Mouse (Mus musculus) frontal cortex, postnatal 25 days (tissue): ENCODE data around the gene Tspan4.
A peak's percentile ranks its signal among the peaks of the same experiment; 100 is the strongest.

Experiments
- DNase-seq, 2 experiments: peaks; one replicate each; pipeline ENCODE4 v3.0.0; 2022; ENCODE audit warnings: low spot score in 2 of 2

The Tspan4 gene

GRCm38 (mm10) chr7:141477578-141478269, 2.7 kb downstream of the Tspan4 start:
- no peak for DNase-seq

DNA sequence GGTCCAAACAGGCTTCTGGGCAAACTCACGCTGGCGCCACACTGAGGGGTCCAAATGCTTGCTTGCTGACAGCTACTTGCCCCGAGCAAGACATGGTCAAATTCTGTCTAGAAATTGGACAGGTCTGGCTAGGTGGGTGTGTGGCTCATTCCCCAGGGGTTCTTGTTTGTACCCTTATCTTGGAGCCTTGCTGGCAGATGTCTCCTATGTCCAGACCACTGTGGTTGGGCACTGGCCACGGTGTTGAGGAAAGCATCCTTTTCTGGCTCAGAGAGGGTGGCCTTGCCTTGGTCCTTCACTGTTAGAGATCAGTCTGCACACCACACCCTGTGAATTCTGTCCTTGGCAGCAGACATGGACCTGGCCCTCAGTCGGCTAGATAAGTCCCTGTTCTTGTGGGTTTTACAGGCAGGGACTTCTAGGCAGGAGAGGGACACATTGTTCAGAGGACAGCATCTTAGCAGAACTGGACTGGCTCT, 3.3 kb downstream of the Tspan4 start:
- no peak for DNase-seq

DNA sequence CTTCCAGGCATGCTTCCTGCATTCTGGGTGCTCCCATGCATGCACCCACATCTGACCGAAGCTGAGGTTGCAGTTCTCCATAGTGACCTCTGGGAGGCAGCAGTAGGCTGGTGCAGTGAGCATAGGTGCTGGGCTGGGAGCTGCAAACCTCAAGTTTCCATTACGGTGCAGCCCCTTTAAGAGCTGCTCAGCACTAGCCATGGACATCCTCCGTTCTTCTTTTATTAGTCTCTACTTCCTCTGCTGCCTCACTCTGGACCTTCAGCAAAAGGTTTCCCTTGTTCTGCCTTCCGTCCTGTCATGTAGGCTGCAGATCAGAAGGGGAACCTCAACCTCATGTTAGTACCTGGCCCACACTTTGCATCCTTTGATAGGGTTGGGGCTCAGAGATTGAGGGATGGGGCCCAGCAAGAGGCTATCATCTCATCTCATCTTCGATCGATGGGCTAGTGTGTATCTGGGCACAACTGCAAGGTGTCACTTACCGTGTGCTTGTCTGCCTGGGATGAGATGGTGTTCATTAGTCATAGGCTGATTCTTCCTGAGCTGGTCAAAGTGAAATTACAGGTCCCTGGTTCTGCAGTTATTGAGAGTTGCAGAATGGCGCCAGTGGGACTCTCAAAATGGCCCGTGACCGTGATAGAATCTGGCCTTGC, 5.9 kb downstream of the Tspan4 start:
- peak; percentile 40 to 63 for DNase-seq

DNA sequence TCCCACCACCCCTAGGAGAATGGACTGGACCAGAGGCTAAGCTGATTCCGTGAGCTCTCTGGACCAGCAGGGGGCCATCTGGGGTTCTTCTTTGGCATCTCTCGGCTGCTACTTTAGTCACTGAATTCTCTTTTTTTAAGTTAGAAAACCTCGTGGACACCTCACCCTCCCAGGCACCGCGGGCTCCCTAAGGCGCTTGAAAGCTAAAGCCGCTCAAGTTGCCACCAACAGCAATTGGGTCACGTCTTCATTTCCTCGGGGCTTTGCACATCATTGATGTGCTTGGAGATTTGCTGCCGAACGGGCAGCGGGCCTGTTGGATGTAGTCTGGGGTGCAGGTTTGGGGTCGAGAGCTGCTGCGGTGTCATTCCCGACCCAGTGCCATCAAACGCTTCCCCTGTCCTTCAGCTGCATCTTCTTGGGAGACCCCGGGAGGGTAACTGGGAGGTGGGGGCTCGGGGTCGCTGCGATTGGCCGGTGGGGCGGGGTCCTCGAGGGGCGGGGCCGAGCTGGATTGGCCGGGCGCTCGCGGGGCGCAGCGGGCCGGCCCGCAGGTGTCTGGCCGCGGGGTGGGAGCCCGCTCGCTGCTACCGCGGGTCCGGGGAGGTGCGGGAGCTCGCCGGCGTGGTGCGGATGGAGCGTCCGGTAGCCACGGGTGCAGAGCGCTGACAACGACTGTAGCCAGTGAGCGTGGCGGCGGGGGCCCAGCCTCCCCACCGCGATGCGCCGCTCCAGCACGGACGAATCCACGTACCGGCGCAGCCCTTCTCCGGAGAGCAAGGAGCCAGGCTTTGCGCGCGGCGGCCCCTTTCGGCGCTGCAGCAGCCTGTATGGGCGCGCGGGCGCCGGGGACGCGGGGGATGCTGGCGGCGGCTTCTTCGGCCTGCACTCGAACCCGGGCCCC, 6.7 kb downstream of the Tspan4 start:
- DNase-seq: no peak

DNA sequence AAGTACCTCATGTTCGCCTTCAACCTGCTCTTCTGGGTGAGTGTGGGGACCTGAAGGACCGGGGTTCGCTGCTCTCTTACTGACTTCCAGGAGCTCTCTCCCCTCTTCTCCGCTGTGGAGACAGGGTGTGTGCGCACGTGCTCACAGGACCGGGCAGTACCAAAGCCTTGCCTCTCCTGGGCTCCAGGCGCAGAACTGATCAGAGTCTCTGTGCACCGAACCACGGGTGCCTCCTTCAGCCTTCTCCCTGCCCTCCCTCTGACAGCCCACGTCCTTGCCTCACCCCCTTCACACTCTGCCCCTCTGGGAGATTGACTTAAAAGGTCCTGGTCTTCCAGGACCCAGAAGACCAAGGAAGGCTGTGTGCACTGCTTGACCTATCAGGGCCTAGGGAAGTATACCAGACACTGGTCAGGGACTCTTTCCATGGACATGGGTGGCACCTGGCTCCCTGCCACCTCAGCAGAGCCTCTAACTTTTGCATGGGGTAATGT, 7.5 kb downstream of the Tspan4 start:
- no peak for DNase-seq

DNA sequence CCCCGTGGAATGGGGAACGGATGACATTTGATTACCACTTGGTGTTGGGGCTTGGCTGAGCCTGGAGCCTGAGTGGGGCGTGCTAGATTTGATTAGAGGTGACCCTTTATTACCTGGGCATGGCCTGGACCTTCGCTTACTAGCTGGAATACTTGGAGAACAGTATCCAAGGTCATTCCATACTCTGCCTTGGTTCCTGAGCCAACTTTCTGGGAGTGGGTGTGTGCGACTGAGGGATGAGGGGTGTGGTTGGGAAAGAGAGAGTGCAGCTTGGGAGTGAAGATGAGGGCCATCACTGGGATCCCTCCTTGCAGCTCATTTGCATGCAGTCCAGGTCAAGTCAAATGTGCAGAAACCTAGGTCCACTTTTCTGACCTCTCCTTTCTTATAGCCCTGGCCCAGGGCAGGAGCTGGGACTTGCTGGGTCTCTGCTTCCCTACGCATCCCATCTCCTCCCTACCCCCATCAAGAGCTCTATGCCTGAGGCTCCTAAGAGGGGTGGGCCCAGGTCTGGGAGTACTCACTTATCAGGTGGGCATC, 8.1 kb downstream of the Tspan4 start:
- DNase-seq: no peak

GRCm38 (mm10) chr7:141484186-141485120, 9.4 kb downstream of the Tspan4 start:
- no peak for DNase-seq

DNA sequence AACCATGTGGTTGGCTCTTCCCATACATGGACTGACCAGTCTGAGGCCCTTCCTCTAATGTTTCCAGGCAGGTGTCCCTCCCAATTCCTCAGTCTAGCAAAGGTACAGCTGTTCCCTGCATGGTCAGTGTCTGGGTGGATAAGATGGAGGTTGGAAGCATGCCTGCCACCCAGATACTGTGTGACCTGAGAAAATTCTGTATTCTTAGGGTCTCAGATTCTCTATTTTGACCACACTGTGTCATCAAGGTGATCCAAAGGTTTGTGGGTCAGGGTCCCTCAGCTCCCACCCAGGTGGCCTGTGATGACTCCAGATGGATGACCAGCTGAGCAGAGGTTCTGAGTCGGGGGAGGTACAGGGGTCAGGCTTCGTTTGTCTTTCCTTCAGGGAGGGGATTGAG, 10.1 kb downstream of the Tspan4 start:
- DNase-seq: no peak

DNA sequence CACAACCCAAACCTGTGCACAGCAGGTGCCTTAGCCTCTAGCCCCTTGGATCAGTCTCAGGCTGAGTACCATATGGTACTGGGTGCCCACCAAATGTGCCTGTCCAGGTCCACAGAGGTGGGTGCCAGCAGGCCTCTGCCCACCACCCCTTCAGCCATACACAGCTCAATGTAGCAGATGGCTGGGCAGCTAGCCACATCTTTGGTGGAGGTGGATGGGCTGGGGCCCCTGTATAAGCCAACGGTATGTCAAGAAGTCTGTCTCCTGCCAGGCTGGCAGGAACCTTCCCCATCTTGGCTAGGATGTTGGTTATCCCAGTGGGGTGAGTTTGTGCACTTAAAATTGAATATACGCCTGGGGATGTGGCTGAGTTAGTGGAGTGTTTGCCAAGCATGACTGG, 10.6 kb downstream of the Tspan4 start:
- no peak for DNase-seq

GRCm38 (mm10) chr7:141486239-141486638, 11.2 kb downstream of the Tspan4 start:
- DNase-seq: no peak

DNA sequence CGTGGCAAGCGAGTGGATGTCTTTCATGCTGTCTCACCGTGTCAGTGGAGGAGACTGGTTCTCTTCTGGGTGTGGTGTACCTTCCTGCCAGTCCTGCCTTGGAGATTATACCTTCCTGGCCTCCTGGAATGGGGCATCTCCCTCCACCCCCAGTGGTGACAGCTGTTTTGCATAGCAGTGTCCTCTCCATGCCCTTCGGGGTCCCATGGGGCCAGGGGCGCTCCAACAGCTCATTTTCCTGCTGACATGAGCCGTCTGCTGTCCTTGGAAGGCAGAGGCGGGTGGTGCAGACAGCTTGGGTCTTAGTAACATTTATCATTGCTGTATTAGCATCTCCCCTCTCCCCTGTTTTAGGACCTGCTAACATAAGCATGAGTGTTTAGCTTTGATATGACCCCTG, 12.1 kb downstream of the Tspan4 start:
- no peak for DNase-seq

GRCm38 (mm10) chr7:141491151-141491550, 16.1 kb downstream of the Tspan4 start:
- DNase-seq: no peak

DNA sequence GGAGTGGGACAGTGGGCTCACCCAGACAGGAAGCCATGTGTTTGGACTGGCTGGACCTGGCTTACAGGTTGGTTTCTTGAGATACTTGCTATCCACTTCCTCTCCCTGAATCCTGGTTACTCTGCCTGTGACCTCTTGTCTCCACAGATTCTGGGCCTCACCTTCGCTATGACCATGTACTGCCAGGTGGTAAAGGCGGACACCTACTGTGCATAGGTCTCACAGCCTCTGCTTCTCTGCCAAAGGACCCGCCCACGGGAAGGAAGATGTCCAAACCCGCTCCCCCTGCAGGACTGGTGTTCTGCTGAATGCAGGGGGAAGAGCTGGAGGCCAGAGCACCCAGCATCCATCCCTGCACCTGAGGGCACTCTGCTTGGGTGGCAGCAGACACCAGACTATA, 17.7 kb downstream of the Tspan4 start:
- no peak for DNase-seq

- no peak for DNase-seq
These were observed 18.7 kb downstream of the Tspan4 start for GRCm38 (mm10) chr7:141493729-141494128.

- DNase-seq: no peak
These were observed 20.3 kb downstream of the Tspan4 start for GRCm38 (mm10) chr7:141495379-141495778.

GRCm38 (mm10) chr7:141495940-141496339, 20.9 kb downstream of the Tspan4 start:
- DNase-seq: no peak

GRCm38 (mm10) chr7:141497600-141497999, 22.6 kb downstream of the Tspan4 start:
- DNase-seq: no peak

- no peak for DNase-seq
These were observed 26.9 kb downstream of the Tspan4 start for GRCm38 (mm10) chr7:141501820-141502555.

DNA sequence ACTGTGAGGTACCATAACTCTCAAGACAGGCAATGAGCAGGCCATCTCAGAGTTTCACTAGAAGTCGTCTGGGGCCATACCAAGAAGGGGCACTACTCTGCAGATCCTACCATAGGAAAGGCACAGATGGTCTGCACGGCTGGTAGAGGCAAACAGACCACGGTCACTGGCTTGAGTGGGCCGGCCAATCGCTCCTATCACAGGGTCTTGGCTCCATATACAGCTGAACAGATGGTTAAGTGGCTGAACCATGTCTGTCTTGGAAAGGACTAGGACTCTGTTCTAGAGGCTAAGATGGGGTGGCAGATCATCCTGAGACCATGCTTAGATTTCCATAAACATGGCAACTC, 27.5 kb downstream of the Tspan4 start:
- no peak for DNase-seq

GRCm38 (mm10) chr7:141506278-141506677, 31.2 kb downstream of the Tspan4 start:
- no peak for DNase-seq
